Mouse (Mus musculus) adrenal gland, adult (tissue): Measurements from ENCODE around the gene Tgfb3.

Experiments
- DNase-seq, 2 experiments: peaks; one replicate each; pipeline ENCODE4 v3.0.0; 2022 to 2023; ENCODE audit warnings: low spot score in 1 of 2; ENCODE audit not compliant: inconsistent age in 2 of 2

The Tgfb3 gene

GRCm38 (mm10) chr12:86035586-86035985 is 43.3 kb downstream of the Tgfb3 start:
- no peak for DNase-seq

- no peak for DNase-seq
Observed at GRCm38 (mm10) chr12:86030932-86031331, 47.9 kb downstream of the Tgfb3 start.

GRCm38 (mm10) chr12:86027747-86028146 is 51.1 kb downstream of the Tgfb3 start:
- no peak for DNase-seq

- no peak for DNase-seq
Observed at GRCm38 (mm10) chr12:86027000-86027399, 51.8 kb downstream of the Tgfb3 start.

- no peak for DNase-seq
Observed at GRCm38 (mm10) chr12:86025480-86025879, 53.4 kb downstream of the Tgfb3 start.

- DNase-seq: peak; percentile 29 to 73
Observed at GRCm38 (mm10) chr12:86024426-86024825, 54.4 kb downstream of the Tgfb3 start.

GRCm38 (mm10) chr12:86023081-86023871 is 55.6 kb downstream of the Tgfb3 start:
- DNase-seq: no peak

GRCm38 (mm10) chr12:86022282-86022984 is 56.4 kb downstream of the Tgfb3 start:
- DNase-seq: no peak

- DNase-seq: no peak
Observed at GRCm38 (mm10) chr12:86021583-86021982, 57.3 kb downstream of the Tgfb3 start.

GRCm38 (mm10) chr12:86017360-86017759 is 61.5 kb downstream of the Tgfb3 start:
- no peak for DNase-seq

- DNase-seq: no peak
Observed at GRCm38 (mm10) chr12:86015114-86015513, 63.7 kb downstream of the Tgfb3 start.

- no peak for DNase-seq
Observed at GRCm38 (mm10) chr12:86014621-86015020, 64.2 kb downstream of the Tgfb3 start.

GRCm38 (mm10) chr12:86014174-86014573 is 64.7 kb downstream of the Tgfb3 start:
- no peak for DNase-seq

GRCm38 (mm10) chr12:86012195-86012594 is 66.6 kb downstream of the Tgfb3 start:
- DNase-seq: no peak

GRCm38 (mm10) chr12:86010656-86011055 is 68.2 kb downstream of the Tgfb3 start:
- no peak for DNase-seq

- DNase-seq: no peak
Observed at GRCm38 (mm10) chr12:86007377-86007776, 71.5 kb downstream of the Tgfb3 start.
